Mouse (Mus musculus) naive thymus-derived CD4-positive, alpha-beta T cell, adult 2 months (primary cell): ENCODE data around the gene Pex14.

ENCODE experiments used
- DNase-seq: peaks from one replicate; pipeline ENCODE4 v3.0.0-alpha.2; 2011; ENCODE audit warnings: low read depth

Gene Pex14

DNA sequence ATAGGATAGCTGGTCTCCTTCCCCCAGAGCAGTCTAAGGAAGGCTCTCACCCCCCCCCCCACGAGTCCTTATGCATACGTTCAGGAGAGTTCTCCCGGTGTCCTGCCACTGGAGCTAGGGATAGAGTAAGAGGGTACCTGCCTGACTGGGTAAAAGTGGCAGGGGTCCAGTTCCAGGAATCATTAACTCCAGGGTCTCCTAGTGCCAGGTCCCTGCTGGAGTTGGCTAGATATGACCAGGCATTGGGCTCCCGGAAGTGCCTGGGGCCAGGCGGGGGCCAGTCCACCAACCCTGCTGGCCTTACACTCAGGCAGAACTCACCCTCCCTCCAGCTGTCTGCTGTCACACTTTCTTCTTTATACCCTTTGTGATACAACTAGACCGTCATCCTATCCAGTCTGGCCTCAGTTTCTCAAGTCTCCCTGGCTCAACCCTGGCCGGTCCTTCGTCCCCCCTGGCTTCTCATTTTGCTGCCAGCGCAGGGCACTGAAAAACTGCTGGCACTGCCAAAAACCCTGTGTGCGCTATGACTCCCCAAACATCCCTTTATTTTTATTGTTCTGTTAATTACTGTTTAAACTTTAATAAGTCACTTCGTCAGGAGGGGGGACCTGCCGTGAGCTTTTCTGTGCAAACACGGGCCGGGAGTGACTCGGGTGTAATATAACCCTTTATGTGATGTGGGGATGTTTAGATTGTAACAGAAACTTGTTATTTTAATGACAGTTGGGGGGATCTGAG, 180.8 kb downstream of the Pex14 start:
- no peak for DNase-seq

DNA sequence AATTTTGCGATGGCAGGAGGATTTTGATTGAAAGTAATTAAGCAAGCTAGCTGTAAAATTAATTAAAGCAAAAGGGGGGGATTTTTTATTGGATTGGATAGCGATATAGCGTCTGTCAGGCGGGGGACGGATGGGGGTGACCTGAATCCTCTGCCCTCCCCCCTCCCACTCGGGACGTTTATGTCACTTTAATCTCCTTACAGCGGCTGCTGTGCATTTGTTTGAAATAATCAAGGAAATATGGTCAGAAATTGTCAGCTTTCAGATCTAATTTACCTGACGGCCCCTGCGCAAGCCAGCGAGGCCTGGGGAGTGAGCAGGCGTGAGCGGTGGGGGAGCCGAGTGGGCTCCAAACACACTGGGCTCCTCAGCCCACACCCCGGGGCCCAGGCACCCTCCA, 183.8 kb downstream of the Pex14 start:
- DNase-seq: no peak

DNA sequence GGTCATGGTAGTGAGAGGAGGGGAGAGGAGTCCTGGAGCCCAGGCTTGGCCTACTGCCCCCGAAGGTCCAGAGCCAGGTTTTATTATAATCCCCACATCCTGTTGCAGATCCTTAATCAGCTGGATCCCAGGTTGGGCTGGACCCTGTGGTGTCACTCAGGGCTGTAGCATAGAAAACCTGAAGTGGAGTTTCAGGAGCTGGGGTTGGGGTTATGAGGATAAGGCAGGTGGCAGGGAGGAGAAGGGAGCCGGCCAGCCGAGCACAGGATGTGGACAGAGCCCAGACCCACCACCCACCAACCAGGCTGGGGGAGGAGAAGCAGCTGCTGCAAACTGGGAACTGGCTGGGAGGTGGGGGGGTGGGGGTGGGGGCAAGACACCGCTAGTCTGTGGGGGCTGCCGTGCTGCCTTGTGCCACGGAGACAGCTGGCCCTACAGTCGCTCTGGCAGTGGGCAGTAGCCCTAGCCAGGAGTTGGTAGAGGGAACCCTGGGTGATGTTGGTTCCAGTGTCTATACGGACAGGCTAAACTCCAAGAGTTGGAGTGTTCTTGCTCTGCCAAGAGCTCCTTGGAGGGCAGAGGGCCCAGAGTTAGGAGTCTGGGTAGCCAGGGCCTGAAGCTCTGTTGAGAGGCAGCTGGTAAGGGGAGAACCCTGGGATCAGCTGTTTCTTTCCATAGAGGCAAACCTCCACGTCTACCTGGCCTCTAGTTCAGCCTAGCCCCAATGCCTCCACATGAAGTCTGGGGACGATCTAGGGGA, 184.6 kb downstream of the Pex14 start:
- DNase-seq: no peak

DNA sequence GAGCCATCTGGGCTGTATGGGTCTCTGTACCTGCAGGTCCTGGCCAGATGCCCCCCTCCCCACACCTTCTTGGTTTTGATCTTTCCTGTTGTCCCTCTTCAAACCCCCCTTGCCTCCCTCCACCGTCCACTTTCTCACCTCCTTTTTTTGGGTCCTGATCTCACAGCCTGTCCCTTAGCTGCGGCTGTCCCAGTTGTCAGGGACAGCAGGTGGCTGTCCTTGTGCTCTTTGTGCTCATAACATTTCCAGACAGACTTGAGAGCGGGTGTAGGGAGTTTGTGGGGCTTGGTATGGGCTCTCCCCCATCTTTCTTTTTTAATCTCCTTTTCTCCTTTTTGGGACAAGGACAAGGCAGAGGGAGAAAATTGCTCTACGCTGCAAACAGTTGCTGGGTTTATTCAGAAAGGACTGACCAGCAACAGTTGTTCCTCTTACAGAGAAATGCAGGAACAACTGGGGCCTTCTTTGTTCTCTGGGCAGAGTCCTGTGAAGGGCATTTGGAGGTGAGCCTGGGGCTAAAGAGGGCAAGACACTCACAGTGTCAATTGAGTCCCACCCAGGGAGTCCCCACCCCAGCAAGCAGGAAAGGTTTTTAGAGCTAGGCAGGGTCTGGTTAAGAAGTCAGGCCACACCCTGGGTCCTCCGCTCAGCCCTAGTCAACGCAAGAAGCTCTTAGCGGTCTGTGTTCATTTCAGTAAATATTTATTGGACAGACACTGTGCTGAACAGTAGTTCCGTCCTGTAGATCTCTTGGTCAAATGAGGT, 186.7 kb downstream of the Pex14 start:
- DNase-seq: no peak

DNA sequence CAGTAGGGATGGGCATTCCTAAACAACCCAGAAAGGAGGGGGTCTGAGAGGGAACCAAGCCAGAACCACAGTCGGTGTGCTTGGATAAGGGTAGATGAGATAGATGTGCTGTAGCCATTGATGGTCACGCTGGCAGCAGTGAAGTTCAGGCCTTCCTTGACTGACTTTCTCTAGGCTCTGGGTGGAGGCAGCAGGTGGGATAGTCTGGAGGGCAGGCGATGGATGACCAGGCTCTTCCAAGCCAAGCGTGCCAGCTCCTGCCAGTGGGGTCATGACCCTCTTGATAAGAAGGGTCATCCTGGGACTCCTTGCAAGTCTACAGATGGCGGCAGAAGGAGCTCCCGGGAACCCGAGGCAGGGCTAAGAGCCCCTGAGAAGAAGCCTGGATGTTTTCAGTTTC, 187.5 kb downstream of the Pex14 start:
- DNase-seq: no peak
